Mouse (Mus musculus): Measurements from ENCODE around the gene Galntl6. TPM values are rescaled to one million over a fixed set of nuclear protein-coding genes. Genes with fewer than 3 reads are reported as not detected.

Galntl6 gene
- 0.24 and 0.28 TPM in 2 replicates for polyA plus RNA-seq (2015; fragmentation: Nextera tagmentation; extraction: Ambion mirVana)

DNA sequence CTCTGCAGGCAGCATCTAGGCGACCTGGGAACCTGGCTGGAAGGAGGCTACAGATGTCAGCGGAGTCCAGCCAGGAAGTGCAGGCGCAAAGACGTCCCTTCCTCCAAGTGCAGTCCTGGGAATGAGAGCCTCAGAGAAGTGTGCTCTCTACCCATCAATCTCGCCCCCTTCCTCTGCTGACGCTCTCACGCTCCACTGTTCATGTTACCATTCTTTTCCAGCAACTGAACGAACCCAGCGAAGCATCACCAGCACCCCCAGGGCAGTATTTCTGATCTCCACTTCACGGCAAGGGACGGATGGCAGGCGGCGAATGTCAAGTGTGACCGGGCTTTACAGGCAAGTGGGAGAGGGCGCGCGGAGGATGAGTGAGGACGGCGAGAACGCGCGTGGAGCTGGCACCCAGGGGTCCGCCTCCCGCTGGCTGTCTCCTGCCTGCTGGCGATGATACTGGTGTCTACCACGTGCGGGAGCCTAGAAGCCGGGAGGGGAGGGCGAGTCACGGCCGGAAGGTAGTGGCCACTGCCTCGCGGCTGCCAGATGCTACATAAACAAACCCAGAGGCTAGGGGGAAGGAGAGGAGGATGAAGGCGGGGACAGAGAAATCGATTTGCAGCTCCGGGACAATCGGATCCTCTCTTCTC lies at the start of gene Galntl6:
Gene Galntl6 (minus strand): TSS at position 445 of the 644 bp plus-strand sequence.

DNA sequence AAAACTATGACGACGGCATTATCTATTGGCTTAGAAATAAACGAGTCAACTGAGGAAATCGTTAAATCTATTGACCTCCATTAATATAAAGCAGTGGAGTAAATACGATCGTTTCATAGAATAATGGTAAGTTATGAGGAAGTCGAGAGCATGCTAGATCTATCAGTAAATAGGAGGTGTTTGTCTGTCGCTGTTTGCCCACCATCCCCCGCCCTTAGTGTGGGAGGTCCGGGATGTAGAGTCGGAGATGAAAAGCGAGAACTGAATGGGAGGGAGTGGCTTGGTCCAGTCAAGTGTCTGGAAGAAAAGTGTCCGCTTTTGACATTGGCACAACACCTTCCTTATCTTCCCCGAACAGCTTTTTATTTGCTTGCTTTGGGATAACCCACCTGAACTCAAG lies 763 bp downstream of the Galntl6 start, which contains the start of gene BC030500:
Gene BC030500 (plus strand): TSS at position 79 of the 400 bp plus-strand sequence.

Other genes with a start within 250 kb of the Galntl6 start
- gene BC030500, start 885 bp downstream of the Galntl6 start, polyA plus RNA-seq (2015; fragmentation: Nextera tagmentation; extraction: Ambion mirVana) = not detected in 2 replicates